Comparison of ENCODE assay signal across 8 mouse cellular contexts in the genomic region with DNA sequence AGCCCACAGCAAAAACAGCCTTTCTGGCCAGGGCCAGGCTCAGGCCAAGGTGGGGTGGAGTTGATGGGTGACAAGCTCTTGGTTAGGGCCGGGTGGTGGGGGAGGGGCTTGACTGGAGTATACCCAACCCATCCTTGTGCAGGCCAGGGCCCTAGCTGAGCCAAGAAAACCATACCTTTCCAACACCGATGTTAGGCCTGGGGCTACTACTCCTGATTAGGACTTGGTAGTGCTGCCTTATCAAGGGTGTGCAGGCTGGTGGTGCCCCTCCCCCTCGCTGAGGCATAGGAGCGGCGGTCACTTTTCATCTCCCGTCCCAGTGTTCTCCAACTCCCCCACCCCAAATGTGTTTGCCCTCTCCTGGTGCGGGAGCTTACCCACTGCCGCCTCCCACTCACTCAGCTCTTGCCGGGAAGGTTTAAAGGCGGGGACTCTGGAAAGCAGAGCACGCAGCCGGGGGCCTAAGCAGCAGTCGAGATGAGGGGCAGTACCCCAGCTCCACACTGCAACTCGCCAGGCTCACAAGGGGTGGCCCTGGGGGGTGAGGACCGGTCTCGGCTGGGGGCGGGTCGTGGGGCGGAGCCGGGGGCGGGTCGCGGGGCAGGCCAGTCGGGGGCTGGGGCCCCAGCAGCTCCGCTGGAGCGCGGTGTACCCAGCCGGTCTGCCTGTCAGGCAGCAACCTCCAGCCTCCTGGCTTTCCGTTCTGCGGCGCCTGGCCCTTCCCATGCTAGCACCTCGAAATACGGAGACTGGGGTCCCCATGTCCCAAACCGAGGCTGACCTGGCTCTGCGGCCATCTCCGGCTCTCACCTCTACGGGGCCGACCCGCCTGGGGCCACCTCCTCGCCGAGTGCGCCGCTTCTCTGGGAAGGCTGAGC. TPM values are rescaled to one million over a fixed set of nuclear protein-coding genes. Genes with fewer than 3 reads are reported as not detected.
DNase-seq lines count a peak whose midpoint lies in the region; ATAC-seq and TF ChIP-seq lines count a peak whose summit lies in the region.

A gene (plus strand): TSS at position 620 of the 878 bp plus-strand sequence.

- H3K36me3 ChIP-seq in C2C12 (ENCODE audit: control insufficient read depth, insufficient read depth) = peaks cover 4% of the 10 kb centered on the region
- H3K36me3 ChIP-seq in embryonic facial prominence, embryonic 13.5 days = peaks cover 22% of the 10 kb centered on the region
- H3K36me3 ChIP-seq in heart, embryonic 16.5 days (ENCODE audit: control insufficient read depth, insufficient read depth) = no peaks in the 10 kb centered on the region
- peaks cover 33% of the 10 kb centered on the region for H3K36me3 ChIP-seq in midbrain, embryonic 10.5 days

- H3ac ChIP-seq in C2C12 (ENCODE audit: control insufficient read depth, insufficient read length, low read depth) = peak within 1 kb of the TSS; percentile 18

- peak within 1 kb of the TSS; percentile 98 for H3K4me2 ChIP-seq in embryonic facial prominence, embryonic 13.5 days
- peak within 1 kb of the TSS; percentile 99 for H3K4me2 ChIP-seq in heart, embryonic 16.5 days (ENCODE audit: low read depth, low read length)

- no peaks in the 10 kb centered on the region for H3K79me3 ChIP-seq in C2C12 (ENCODE audit: low read depth)

- H3K9me3 ChIP-seq in embryonic facial prominence, embryonic 13.5 days = no peaks in the 10 kb centered on the region
- H3K9me3 ChIP-seq in heart, embryonic 16.5 days (replicated peaks; ENCODE audit: control insufficient read depth, low read length) = no peaks in the 10 kb centered on the region
- H3K9me3 ChIP-seq in midbrain, embryonic 10.5 days (replicated peaks) = no peaks in the 10 kb centered on the region

- peak; percentile 82 for ATAC-seq in embryonic facial prominence, embryonic 13.5 days (ENCODE audit: insufficient number of reproducible peaks, insufficient read depth, low FRiP score, low TSS enrichment, low read depth)
- peak; percentile 79 for ATAC-seq in heart, embryonic 16.5 days (replicated peaks; ENCODE audit: extremely low read depth, insufficient read depth, low FRiP score)

- DNase-seq in MEL-GATA-1-ER (ENCODE audit: extremely low read depth, low read depth) = peak; percentile 59
- peak; percentile 93 to 97 for DNase-seq in kidney, postnatal 25 days
- DNase-seq in midbrain, embryonic 10.5 days (ENCODE audit: low spot score) = peak; percentile 76
- DNase-seq in spleen, postnatal 4 days (ENCODE audit: low spot score in 2 of 2) = peak; percentile 76 to 84
- DNase-seq in layer of hippocampus, adult 9-11 months = no peak

- WGBS in embryonic facial prominence, embryonic 13.5 days = under 1% methylated on average over 41 of the region's 43 CpGs
- under 1% methylated on average over 43 of the region's 43 CpGs for WGBS in heart, embryonic 16.5 days
- under 1% methylated on average over 43 of the region's 43 CpGs for WGBS in midbrain, embryonic 10.5 days

- no peak within 1 kb of the TSS for H3K4me3 ChIP-seq in C2C12 (ENCODE audit: insufficient read depth, poor library complexity, severe bottlenecking)
- H3K4me3 ChIP-seq in embryonic facial prominence, embryonic 13.5 days = peak within 1 kb of the TSS; percentile 63
- H3K4me3 ChIP-seq in heart, embryonic 16.5 days (ENCODE audit: low read length) = peak within 1 kb of the TSS; percentile 71
- peak within 1 kb of the TSS; percentile 69 for H3K4me3 ChIP-seq in midbrain, embryonic 10.5 days

- H3K9ac ChIP-seq in embryonic facial prominence, embryonic 13.5 days = peak within 1 kb of the TSS; percentile 83
- H3K9ac ChIP-seq in heart, embryonic 16.5 days (ENCODE audit: low read length) = peak within 1 kb of the TSS; percentile 79

- H3K4me1 ChIP-seq in embryonic facial prominence, embryonic 13.5 days = peaks cover 59% of the 10 kb centered on the region
- H3K4me1 ChIP-seq in heart, embryonic 16.5 days (ENCODE audit: control insufficient read depth, insufficient read depth, low read length) = peaks cover 45% of the 10 kb centered on the region
- H3K4me1 ChIP-seq in midbrain, embryonic 10.5 days = peaks cover 60% of the 10 kb centered on the region

- H3K79me2 ChIP-seq in C2C12 (ENCODE audit: control insufficient read depth, insufficient read depth) = no peaks in the 10 kb centered on the region

- no peak for TF ChIP-seq CTCF in C2C12 (IDR thresholded peaks at IDR 0.05; ENCODE audit: control insufficient read depth, insufficient read depth, insufficient read length)

- peaks cover 42% of the 10 kb centered on the region for H3K27me3 ChIP-seq in C2C12 (ENCODE audit: control insufficient read depth, insufficient read depth, insufficient read length)
- H3K27me3 ChIP-seq in embryonic facial prominence, embryonic 13.5 days = peaks cover 42% of the 10 kb centered on the region
- peaks cover 15% of the 10 kb centered on the region for H3K27me3 ChIP-seq in heart, embryonic 16.5 days (ENCODE audit: control insufficient read depth, insufficient read depth, low read length)
- peaks cover 52% of the 10 kb centered on the region for H3K27me3 ChIP-seq in midbrain, embryonic 10.5 days (ENCODE audit: low read depth, poor library complexity, severe bottlenecking)

- peak within 1 kb of the TSS; percentile 80 for H3K27ac ChIP-seq in embryonic facial prominence, embryonic 13.5 days
- peak within 1 kb of the TSS; percentile 81 for H3K27ac ChIP-seq in heart, embryonic 16.5 days (ENCODE audit: low read length)
- H3K27ac ChIP-seq in midbrain, embryonic 10.5 days (replicated peaks) = peak within 1 kb of the TSS; percentile 80

TF ChIP-seq in C2C12, 6 proteins besides CTCF, POLR2A, EP300 and RAD21:
- TF ChIP-seq MYOD1 (IDR thresholded peaks at IDR 0.05; ENCODE audit: control insufficient read depth, insufficient read length, low read depth) (no peak), FOSL1 (IDR thresholded peaks at IDR 0.05; ENCODE audit: insufficient read depth, low read length, poor library complexity, severe bottlenecking) (no peak), MAX (IDR thresholded peaks at IDR 0.05) (no peak), MYOG (IDR thresholded peaks at IDR 0.05; ENCODE audit: control insufficient read depth, extremely low read depth, insufficient read length) (no peak), CEBPB (IDR thresholded peaks at IDR 0.05; ENCODE audit: low read depth) (no peak), USF1 (IDR thresholded peaks at IDR 0.05; ENCODE audit: low read depth) (no peak)

RNA-seq across cellular contexts. Expression of the gene that starts here (rescaled TPM):
- 0.49 TPM for polyA plus RNA-seq in C2C12 (2012; fragmentation: generic; extraction: Trizol)
- polyA plus RNA-seq in embryonic facial prominence, embryonic 13.5 days (2015; fragmentation: Nextera tagmentation; extraction: Ambion mirVana) = 9.8 and 10.9 TPM in 2 replicates
- 6.8 and 7.3 TPM in 2 replicates for polyA plus RNA-seq in heart, embryonic 16.5 days (2015; fragmentation: Nextera tagmentation; extraction: Ambion mirVana)
- 5.4 and 8.0 TPM in 2 replicates for polyA plus RNA-seq in midbrain, embryonic 10.5 days (2016; fragmentation: Nextera tagmentation; extraction: Ambion mirVana)
